Mouse (Mus musculus): ENCODE data around the gene Gm21304. TPM values are rescaled to one million over a fixed set of nuclear protein-coding genes. Genes with fewer than 3 reads are reported as not detected.

Gene Gm21304
- not detected for polyA plus RNA-seq (2017; shearing (Covaris generic))

DNA sequence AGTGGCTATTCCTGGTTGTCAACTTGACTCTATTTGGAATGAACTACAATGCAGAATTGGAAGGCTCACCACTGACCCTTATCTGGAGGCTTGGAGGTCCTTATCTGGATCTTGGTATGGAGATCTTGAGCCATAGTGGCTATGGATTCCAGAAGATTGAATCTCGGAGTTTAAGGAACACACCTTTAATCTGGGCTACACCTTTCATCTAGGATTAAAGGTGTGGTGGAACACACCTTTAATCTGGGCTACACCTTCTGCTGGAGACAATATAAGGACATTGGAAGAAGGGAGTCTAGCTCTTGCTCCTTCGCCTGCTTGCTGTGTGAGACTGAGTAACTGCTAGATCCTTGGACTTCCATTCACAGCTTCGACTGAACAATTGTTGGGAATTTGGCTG lies at the start of gene Gm21304:
Gene Gm21304, plus strand, starts transcription at position 301 of the 400 bp plus-strand sequence.

DNA sequence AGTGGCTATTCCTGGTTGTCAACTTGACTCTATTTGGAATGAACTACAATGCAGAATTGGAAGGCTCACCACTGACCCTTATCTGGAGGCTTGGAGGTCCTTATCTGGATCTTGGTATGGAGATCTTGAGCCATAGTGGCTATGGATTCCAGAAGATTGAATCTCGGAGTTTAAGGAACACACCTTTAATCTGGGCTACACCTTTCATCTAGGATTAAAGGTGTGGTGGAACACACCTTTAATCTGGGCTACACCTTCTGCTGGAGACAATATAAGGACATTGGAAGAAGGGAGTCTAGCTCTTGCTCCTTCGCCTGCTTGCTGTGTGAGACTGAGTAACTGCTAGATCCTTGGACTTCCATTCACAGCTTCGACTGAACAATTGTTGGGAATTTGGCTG lies 25.6 kb upstream of the Gm21304 start, which contains the start of gene Gm21293:
Gene Gm21293, plus strand, starts transcription at position 301 of the 400 bp plus-strand sequence.

GRCm38 (mm10) chr10:104151197-104151596 lies 17.1 kb upstream of the Gm21304 start, which contains the start of gene Gm6763:
Gene Gm6763 (plus strand): TSS chr10:104151497.

GRCm38 (mm10) chr10:104159706-104160105 lies 8.6 kb upstream of the Gm21304 start, which contains the start of gene Gm8764:
Gene Gm8764 (plus strand): TSS chr10:104160006.

DNA sequence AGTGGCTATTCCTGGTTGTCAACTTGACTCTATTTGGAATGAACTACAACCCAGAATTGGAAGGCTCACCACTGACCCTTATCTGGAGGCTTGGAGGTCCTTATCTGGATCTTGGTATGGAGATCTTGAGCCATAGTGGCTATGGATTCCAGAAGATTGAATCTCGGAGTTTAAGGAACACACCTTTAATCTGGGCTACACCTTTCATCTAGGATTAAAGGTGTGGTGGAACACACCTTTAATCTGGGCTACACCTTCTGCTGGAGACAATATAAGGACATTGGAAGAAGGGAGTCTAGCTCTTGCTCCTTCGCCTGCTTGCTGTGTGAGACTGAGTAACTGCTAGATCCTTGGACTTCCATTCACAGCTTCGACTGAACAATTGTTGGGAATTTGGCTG lies 8.4 kb downstream of the Gm21304 start, which contains the start of gene Gm21312:
Gene Gm21312, plus strand, starts transcription at position 301 of the 400 bp plus-strand sequence.

DNA sequence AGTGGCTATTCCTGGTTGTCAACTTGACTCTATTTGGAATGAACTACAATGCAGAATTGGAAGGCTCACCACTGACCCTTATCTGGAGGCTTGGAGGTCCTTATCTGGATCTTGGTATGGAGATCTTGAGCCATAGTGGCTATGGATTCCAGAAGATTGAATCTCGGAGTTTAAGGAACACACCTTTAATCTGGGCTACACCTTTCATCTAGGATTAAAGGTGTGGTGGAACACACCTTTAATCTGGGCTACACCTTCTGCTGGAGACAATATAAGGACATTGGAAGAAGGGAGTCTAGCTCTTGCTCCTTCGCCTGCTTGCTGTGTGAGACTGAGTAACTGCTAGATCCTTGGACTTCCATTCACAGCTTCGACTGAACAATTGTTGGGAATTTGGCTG lies 16.9 kb downstream of the Gm21304 start, which contains the start of gene Gm20765:
Gene Gm20765, plus strand, starts transcription at position 301 of the 400 bp plus-strand sequence.

GRCm38 (mm10) chr10:104193742-104194141 lies 25.4 kb downstream of the Gm21304 start, which contains the start of gene Gm4340:
Gene Gm4340 (plus strand): TSS chr10:104194042.

Other genes starting within 250 kb of the Gm21304 start
- not detected for gene Gm21293, start 25.5 kb upstream of the Gm21304 start, polyA plus RNA-seq (2017; shearing (Covaris generic))
- not detected for gene Gm6763, start 17.0 kb upstream of the Gm21304 start, polyA plus RNA-seq (2017; shearing (Covaris generic))
- not detected for gene Gm8764, start 8.5 kb upstream of the Gm21304 start, polyA plus RNA-seq (2017; shearing (Covaris generic))
- not detected for gene Gm21312, start 8.5 kb downstream of the Gm21304 start, polyA plus RNA-seq (2017; shearing (Covaris generic))
- not detected for gene Gm20765, start 17.0 kb downstream of the Gm21304 start, polyA plus RNA-seq (2017; shearing (Covaris generic))
- gene Gm4340, start 25.5 kb downstream of the Gm21304 start, polyA plus RNA-seq (2017; shearing (Covaris generic)) = not detected

Data from CD4-positive, CD25-positive, alpha-beta regulatory T cell (primary cell).